ENCODE assay signal across 10 mouse cellular contexts in genomic region chr1:153535611-153536010, GRCm38 (mm10). TPM values are rescaled to one million over a fixed set of nuclear protein-coding genes. Genes with fewer than 3 reads are reported as not detected.
DNase-seq lines count a peak whose midpoint lies in the region; ATAC-seq lines count a peak whose summit lies in the region.
"Had no signal": no experiment of that assay in that cellular context is flagged by ENCODE, and none has a peak within 500 bp of the region (broad histone marks: within the 10 kb centered on the region; RNA-seq: fewer than 3 reads in every experiment).

No protein-coding gene starts in this region.

- H3K4me1 ChIP-seq in heart, embryonic 10.5 days, result peaks cover 13% of the 10 kb centered on the region

- H3K9me3 ChIP-seq in heart, embryonic 10.5 days, result no peaks in the 10 kb centered on the region

- 69% methylated on average over 9 of the region's 9 CpGs for WGBS in heart, embryonic 10.5 days

- H3K4me3 ChIP-seq in heart, embryonic 10.5 days, result no peak overlapping the region

- ATAC-seq in megakaryocyte-erythroid progenitor cell, adult 5-6 weeks (replicated peaks; ENCODE audit: low FRiP score, low TSS enrichment, poor library complexity, severe bottlenecking), result no peak

- no peaks in the 10 kb centered on the region for H3K36me3 ChIP-seq in heart, embryonic 10.5 days

- peak; percentile 22 to 53 for DNase-seq in heart, adult 18-20 months
- DNase-seq in heart, embryonic 10.5 days (ENCODE audit: low spot score), result no peak
- DNase-seq in ovary, postnatal 36 days (ENCODE audit: low spot score), result peak; percentile 52
- DNase-seq in ovary, postnatal 10 days (ENCODE audit: low spot score), result no peak
- DNase-seq in heart, postnatal 14 days, result peak; percentile 16 to 21
- peak; percentile 72 for DNase-seq in testis, postnatal 14 days (ENCODE audit: low spot score)
- no peak for DNase-seq in natural killer cell, adult 2 months (ENCODE audit: low spot score in 2 of 2)
- DNase-seq: right cerebral cortex, adult 18-20 months had no signal

- H3K27me3 ChIP-seq in heart, embryonic 10.5 days (ENCODE audit: insufficient read depth, poor library complexity, severe bottlenecking), result no peaks in the 10 kb centered on the region

- intact Hi-C loops in heart, postnatal 14 days (cut with DNase I), result no loop called here

- H3K27ac ChIP-seq in heart, embryonic 10.5 days, result no peak overlapping the region; the same call in 1 of the 2 replicates

RNA-seq across cellular contexts. Expression of gene Npl, which starts 14.2 kb away (rescaled TPM):
- total RNA-seq in heart, adult 18-20 months (2021), result 1 to 10 TPM; 1.6 to 2.2 TPM
- 8.0 and 8.4 TPM in 2 replicates for polyA plus RNA-seq in heart, embryonic 10.5 days (2016; fragmentation: Nextera tagmentation; extraction: Ambion mirVana)
- total RNA-seq in heart, postnatal 14 days (2021), result 1 to 10 TPM; 1.7 to 1.8 TPM
- 2.1 and 4.5 TPM in 2 replicates for total RNA-seq in megakaryocyte-erythroid progenitor cell, adult 5-6 weeks (2014; fragmentation: Nextera tagmentation)
- total RNA-seq in megakaryocyte-erythroid progenitor cell, adult 5-6 weeks (2017), result 3.4 and 7.2 TPM in 2 replicates
- total RNA-seq: MEL had no signal

RNA-seq across cellular contexts. Expression of gene Dhx9, which starts 48.2 kb away (rescaled TPM):
- total RNA-seq in heart, adult 18-20 months (2021), result 10 to 100 TPM; 41.4 to 46.0 TPM
- 22.8 and 25.1 TPM in 2 replicates for polyA plus RNA-seq in heart, embryonic 10.5 days (2016; fragmentation: Nextera tagmentation; extraction: Ambion mirVana)
- total RNA-seq in heart, postnatal 14 days (2021), result 10 to 100 TPM; 58.3 to 64.8 TPM
- total RNA-seq in megakaryocyte-erythroid progenitor cell, adult 5-6 weeks (2014; fragmentation: Nextera tagmentation), result 209 and 268 TPM in 2 replicates
- 136 and 213 TPM in 2 replicates for total RNA-seq in megakaryocyte-erythroid progenitor cell, adult 5-6 weeks (2017)

Comparison
In these comparisons a context has a peak if more than half of its experiments do, and no peak if none do; other contexts are left out.
1. DNase-seq: peak in heart, adult 18-20 months (2 of 2), ovary, postnatal 36 days (single experiment), heart, postnatal 14 days (2 of 2) and testis, postnatal 14 days (single experiment); none in heart, embryonic 10.5 days (single experiment), ovary, postnatal 10 days (single experiment) and natural killer cell, adult 2 months (0 of 2).